Mouse (Mus musculus) megakaryocyte, embryonic 14.5 days (primary cell): ENCODE results near the gene Aox3.

Experiments
- FLI1 ChIP-seq: IDR thresholded peaks from 2 replicates; pipeline ENCODE4 v1.6.1; 2012; ENCODE audit warnings: low read length, inconsistent platforms, mixed read lengths
- GATA1 ChIP-seq: IDR thresholded peaks from 3 replicates; pipeline ENCODE4 v1.6.1; 2012; ENCODE audit warnings: mixed read lengths, low read length, inconsistent platforms, borderline replicate concordance

DNA sequence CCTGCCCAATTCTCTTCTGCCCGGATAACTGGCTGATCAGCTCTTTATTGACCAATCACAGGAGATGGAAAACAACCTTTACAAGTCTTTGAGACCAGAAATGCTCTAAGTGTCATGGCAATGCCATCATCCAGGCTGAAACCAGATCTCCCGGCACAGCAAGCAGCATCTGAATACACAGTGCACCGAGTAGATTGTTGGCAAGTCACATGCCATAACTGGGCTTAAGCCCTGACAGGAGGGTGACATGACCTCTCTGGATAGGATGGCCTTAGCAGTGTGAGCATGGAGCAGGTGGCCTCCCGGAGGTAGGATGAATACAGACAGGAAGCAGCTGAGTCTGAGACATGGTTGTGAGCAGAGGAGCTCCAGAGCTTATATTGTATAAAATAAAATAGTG, 32.5 kb upstream of the Aox3 start:
- TF ChIP-seq GATA1, result no peak
- no peak for TF ChIP-seq FLI1
